Mouse (Mus musculus) ES-E14 (cell line): Measurements from ENCODE around the gene Ypel2.

Source experiments
- CHD2 ChIP-seq: IDR thresholded peaks from 2 replicates; pipeline ENCODE4 v1.6.1; 2014; ENCODE audit warnings: mild to moderate bottlenecking, low read depth, low read length, inconsistent platforms
- HCFC1 ChIP-seq: IDR thresholded peaks from 2 replicates; pipeline ENCODE4 v1.6.1; 2012; ENCODE audit warnings: low read length, inconsistent platforms, borderline replicate concordance; ENCODE audit not compliant: insufficient read depth
- MAFK ChIP-seq: IDR thresholded peaks from 2 replicates; pipeline ENCODE4 v1.6.1; 2014; ENCODE audit warnings: mild to moderate bottlenecking, low read depth, low read length, inconsistent platforms; ENCODE audit not compliant: insufficient read depth
- ZNF384 ChIP-seq: IDR thresholded peaks from 2 replicates; pipeline ENCODE4 v1.6.1; 2012; ENCODE audit warnings: low read depth, low read length, inconsistent platforms

DNA sequence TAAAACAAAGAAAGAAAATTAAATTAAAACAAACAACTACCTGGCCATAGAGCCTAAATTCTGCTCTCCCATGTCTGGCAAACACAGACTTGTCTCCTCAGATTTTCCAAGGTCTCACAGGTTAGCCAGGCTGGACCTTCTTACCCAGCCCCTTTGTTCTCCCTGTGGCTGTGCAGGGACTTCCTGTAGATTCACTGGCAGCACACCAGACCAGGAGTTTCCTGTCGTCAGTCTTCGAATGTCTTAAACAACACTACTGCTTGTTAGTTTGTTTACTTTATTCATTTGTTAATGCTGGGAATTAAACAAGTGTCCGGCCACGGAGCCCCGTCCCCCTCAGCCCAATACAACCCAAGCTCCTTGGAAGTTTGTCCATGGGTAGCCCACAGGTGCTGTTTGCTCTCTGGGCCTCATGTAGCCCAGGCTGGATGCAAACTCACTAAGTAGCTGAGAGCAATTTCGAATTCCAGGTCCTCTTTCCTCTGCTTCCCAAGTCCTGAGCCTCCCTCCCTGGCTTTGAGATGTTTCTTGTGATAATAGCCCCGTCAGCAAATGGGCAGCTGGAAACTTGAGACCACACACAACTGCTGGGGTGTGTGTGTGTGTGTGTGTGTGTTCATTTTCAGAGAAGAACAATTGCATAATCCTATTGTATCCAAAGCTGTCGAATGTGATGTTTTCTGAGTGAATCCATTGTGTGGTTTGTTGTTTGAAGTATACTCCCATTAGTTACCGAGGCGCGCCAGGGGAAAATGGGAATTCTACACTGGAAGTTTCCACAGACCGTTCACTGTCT is 11.7 kb upstream of the Ypel2 start:
- TF ChIP-seq MAFK, result no peak
- TF ChIP-seq HCFC1, result no peak
- TF ChIP-seq ZNF384, result no peak
- TF ChIP-seq CHD2, result no peak
